In the genomic region with DNA sequence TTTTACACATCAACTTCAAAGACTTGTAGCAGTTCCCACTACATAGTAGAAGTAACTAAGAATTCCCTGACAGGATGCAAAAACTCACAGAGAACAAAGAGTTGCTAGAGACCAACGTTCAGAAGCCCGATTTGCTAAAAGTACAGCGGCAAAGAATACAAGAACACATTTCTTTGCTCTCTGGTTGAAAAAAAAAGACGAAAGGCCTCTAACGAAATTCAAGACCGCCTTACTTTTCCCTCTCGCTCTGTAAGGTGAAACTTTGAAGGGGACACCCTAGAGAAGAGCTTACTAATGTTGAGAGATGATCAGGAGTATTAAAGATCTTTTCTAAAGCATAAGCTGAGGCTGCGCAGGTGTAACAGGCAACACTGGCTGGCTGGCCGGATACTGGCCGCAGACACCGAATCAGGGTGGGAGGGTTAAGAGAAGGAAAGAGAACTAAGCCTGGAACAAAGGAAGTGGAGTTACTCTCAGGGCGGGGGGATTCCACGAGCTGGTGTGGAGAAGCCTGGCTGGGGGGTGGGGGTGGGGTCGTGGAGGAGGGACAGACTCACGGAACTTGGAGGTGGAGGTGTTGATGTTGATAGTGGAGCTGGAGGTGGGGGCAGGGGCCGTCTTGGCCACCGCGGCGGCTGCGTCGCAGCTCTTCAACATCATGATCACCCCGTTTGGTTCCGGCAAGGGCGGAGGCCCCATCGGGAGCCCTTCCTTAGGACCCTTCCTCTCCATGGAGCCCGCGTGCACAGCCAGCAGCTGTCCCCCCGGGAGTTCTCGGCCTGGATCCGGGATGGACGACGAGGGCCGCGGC, we compare ENCODE assay signal across 8 mouse cellular contexts. TPM values are rescaled to one million over a fixed set of nuclear protein-coding genes. Genes with fewer than 3 reads are reported as not detected.
A peak's percentile ranks its signal among the peaks of the same experiment; 100 is the strongest.
DNase-seq lines count a peak whose midpoint lies in the region; ATAC-seq and TF ChIP-seq lines count a peak whose summit lies in the region.

No protein-coding gene starts in this region.

- TF ChIP-seq POLR2A in kidney, adult 2 months (IDR thresholded peaks at IDR 0.05; ENCODE audit: low read depth, low read length): no peak
- TF ChIP-seq POLR2A in thymus, adult 2 months (IDR thresholded peaks at IDR 0.05; ENCODE audit: control insufficient read depth, extremely low read depth, insufficient read depth, low read length, poor library complexity): no peak

- H3K36me3 ChIP-seq in G1E (replicated peaks): peaks cover 6% of the 10 kb centered on the region
- H3K36me3 ChIP-seq in kidney, adult 2 months (ENCODE audit: control insufficient read depth, insufficient read depth, low read length): no peaks in the 10 kb centered on the region
- H3K36me3 ChIP-seq in liver, embryonic 15.5 days (replicated peaks): no peaks in the 10 kb centered on the region
- no peaks in the 10 kb centered on the region for H3K36me3 ChIP-seq in thymus, adult 2 months (ENCODE audit: control insufficient read depth, insufficient read depth, low read length)

- no peak for ATAC-seq in G1E (ENCODE audit: extremely low read depth, insufficient number of reproducible peaks, low FRiP score, poor library complexity, severe bottlenecking)
- peak; percentile 54 for ATAC-seq in common myeloid progenitor, adult 5-6 weeks (replicated peaks; ENCODE audit: low read depth, poor library complexity, severe bottlenecking)
- ATAC-seq in liver, embryonic 15.5 days (ENCODE audit: insufficient read depth): peak; percentile 13

- intact Hi-C loops in gastrocnemius, postnatal 14 days (cut with DNase I; ENCODE audit: low total_unique reads): no loop called here

- H3K27ac ChIP-seq in kidney, adult 2 months (ENCODE audit: insufficient read depth, low read depth, low read length): peak overlapping the region; percentile 79
- peak overlapping the region; percentile 93 for H3K27ac ChIP-seq in liver, embryonic 15.5 days (replicated peaks)
- peak overlapping the region; percentile 46 for H3K27ac ChIP-seq in thymus, adult 2 months (ENCODE audit: control insufficient read depth, insufficient read depth, low read length)

- under 1% methylated on average over 34 of the region's 34 CpGs for WGBS in kidney, adult 2 months
- under 1% methylated on average over 34 of the region's 34 CpGs for WGBS in liver, embryonic 15.5 days (ENCODE audit: insufficient replicate concordance)
- 1% methylated on average over 34 of the region's 34 CpGs for WGBS in thymus, adult 2 months

- peaks cover 24% of the 10 kb centered on the region for H3K4me1 ChIP-seq in G1E (ENCODE audit: insufficient read depth, low read depth, low read length)
- peaks cover 11% of the 10 kb centered on the region; the same call in 1 of the 2 replicates for H3K4me1 ChIP-seq in kidney, adult 2 months (ENCODE audit: control insufficient read depth, insufficient read depth, low read length)
- H3K4me1 ChIP-seq in liver, embryonic 15.5 days (replicated peaks): peaks cover 50% of the 10 kb centered on the region
- peaks cover 4% of the 10 kb centered on the region for H3K4me1 ChIP-seq in thymus, adult 2 months (replicated peaks; ENCODE audit: control insufficient read depth, insufficient read depth, low read length)

- DNase-seq in A20 (ENCODE audit: low read depth, low spot score): peak; percentile 69
- DNase-seq in G1E (ENCODE audit: low spot score): peak; percentile 43
- peak; percentile 20 for DNase-seq in gastrocnemius, postnatal 14 days
- peak; percentile 54 for DNase-seq in kidney, adult 2 months
- peak; percentile 13 for DNase-seq in neural tube, embryonic 10.5 days (ENCODE audit: extremely low spot score, low spot score)
- peak; percentile 53 for DNase-seq in thymus, adult 2 months

- H3K27me3 ChIP-seq in G1E (ENCODE audit: insufficient read depth, low read length): no peaks in the 10 kb centered on the region
- no peaks in the 10 kb centered on the region for H3K27me3 ChIP-seq in kidney, adult 2 months (replicated peaks; ENCODE audit: control insufficient read depth, insufficient read depth, low read length)
- H3K27me3 ChIP-seq in liver, embryonic 15.5 days: no peaks in the 10 kb centered on the region
- H3K27me3 ChIP-seq in thymus, adult 2 months (ENCODE audit: control insufficient read depth, insufficient read depth, low read length): no peaks in the 10 kb centered on the region

- H3K4me2 ChIP-seq in liver, embryonic 15.5 days: peak overlapping the region; percentile 81

- peak overlapping the region; percentile 96 for H3K9ac ChIP-seq in liver, embryonic 15.5 days

- H3K4me3 ChIP-seq in G1E (ENCODE audit: low read depth, low read length): peak overlapping the region; percentile 89
- H3K4me3 ChIP-seq in kidney, adult 2 months (ENCODE audit: insufficient read depth, low read depth, low read length): peak overlapping the region; percentile 92
- H3K4me3 ChIP-seq in liver, embryonic 15.5 days (replicated peaks): peak overlapping the region; percentile 98
- H3K4me3 ChIP-seq in thymus, adult 2 months (ENCODE audit: control insufficient read depth, insufficient read depth, low read length): peak overlapping the region; percentile 99

- no peak for TF ChIP-seq CTCF in G1E (IDR thresholded peaks at IDR 0.05; ENCODE audit: low read depth, low read length)
- no peak for TF ChIP-seq CTCF in kidney, adult 2 months (conservative IDR thresholded peaks at IDR 0.05; ENCODE audit: insufficient read depth, insufficient read length, low read depth, low read length)
- TF ChIP-seq CTCF in thymus, adult 2 months (IDR thresholded peaks at IDR 0.05; ENCODE audit: borderline replicate concordance, control insufficient read depth, extremely low read depth, insufficient read depth, low read length, poor library complexity): no peak

- H3K9me3 ChIP-seq in G1E (replicated peaks): no peaks in the 10 kb centered on the region
- H3K9me3 ChIP-seq in liver, embryonic 15.5 days (replicated peaks): no peaks in the 10 kb centered on the region

RNA-seq across cellular contexts. Expression of a gene that starts 0.8 kb away (rescaled TPM):
- total RNA-seq in G1E (2014; fragmentation: Nextera tagmentation) (38.7 and 42.7 TPM in 2 replicates), G1E (2017) (43.6 and 45.2 TPM in 2 replicates)
- polyA plus RNA-seq in G1E (2012): 81.8 and 87.4 TPM in 2 replicates
- total RNA-seq in common myeloid progenitor, adult 5-6 weeks (2017): 37.3 and 42.7 TPM in 2 replicates
- 10 to 100 TPM; 25.4 to 26.0 TPM for total RNA-seq in gastrocnemius, postnatal 14 days (2021)
- polyA plus RNA-seq in kidney, adult 2 months (2012; rRNA removed): 13.9 and 14.0 TPM in 2 replicates
- 9.4 TPM in 2 replicates for polyA plus RNA-seq in liver, embryonic 15.5 days (2015; fragmentation: Nextera tagmentation; extraction: Ambion mirVana)
- polyA plus RNA-seq in thymus, adult 2 months (2012; rRNA removed): 13.8 and 21.3 TPM in 2 replicates

Comparison
In these comparisons a context has a peak if more than half of its experiments do, and no peak if none do; other contexts are left out.
1. DNase-seq: peak in every context shown above with its lines; median percentile 69 in A20; 54 in kidney, adult 2 months; 53 in thymus, adult 2 months; 43 in G1E; 20 in gastrocnemius, postnatal 14 days; 13 in neural tube, embryonic 10.5 days.